Mouse (Mus musculus) MEL (cell line): ENCODE data around the gene BC025920. TPM values are rescaled to one million over a fixed set of nuclear protein-coding genes. Genes with fewer than 3 reads are reported as not detected.

Source experiments
- DNase-seq: peaks from one replicate; pipeline ENCODE4 v3.0.0; 2011; ENCODE audit warnings: low read depth, low spot score
- H3K27ac ChIP-seq: 2 replicates; pipeline ENCODE4 v1.5.1; 2012; ENCODE audit warnings: low read depth, mild to moderate bottlenecking, control low read depth, low read length, moderate library complexity; ENCODE audit not compliant: control insufficient read depth
- H3K27me3 ChIP-seq, 2 experiments: fragments of 150-350 bp in 1 of 2; sonication (generic) in 1 of 2; 2 replicates each; pipeline ENCODE4 v1.6.1; 2012; ENCODE audit warnings: low read length in 2 of 2, mild to moderate bottlenecking in 2 of 2, improper control_type of control experiment in 1 of 2, moderate library complexity in 1 of 2; ENCODE audit not compliant: insufficient read depth in 2 of 2, control insufficient read depth in 1 of 2
- H3K36me3 ChIP-seq, 2 experiments: 2 replicates each; pipeline ENCODE4 v1.6.1; 2012 to 2014; ENCODE audit warnings: low read length in 2 of 2, improper control_type of control experiment in 1 of 2, inconsistent platforms in 1 of 2, mild to moderate bottlenecking in 1 of 2; ENCODE audit not compliant: insufficient read depth in 2 of 2, control insufficient read depth in 1 of 2
- H3K4me1 ChIP-seq, 2 experiments: fragments of 150-350 bp in 1 of 2; sonication (generic) in 1 of 2; 2 replicates each; pipeline ENCODE4 v1.6.1; 2012; ENCODE audit warnings: low read length in 2 of 2, improper control_type of control experiment in 1 of 2, mild to moderate bottlenecking in 1 of 2; ENCODE audit not compliant: insufficient read depth in 2 of 2, control insufficient read depth in 1 of 2
- H3K4me3 ChIP-seq, 2 experiments: fragments of 150-350 bp in 1 of 2; sonication (generic) in 1 of 2; 2 replicates each; pipeline ENCODE4 v1.5.1; 2012; ENCODE audit warnings: low read depth in 2 of 2, low read length in 2 of 2, mild to moderate bottlenecking in 2 of 2, moderate library complexity in 2 of 2, control low read depth in 1 of 2, improper control_type of control experiment in 1 of 2; ENCODE audit not compliant: control insufficient read depth in 1 of 2, insufficient read depth in 1 of 2
- H3K79me2 ChIP-seq: 2 replicates; pipeline ENCODE4 v1.6.1; 2012; ENCODE audit warnings: mild to moderate bottlenecking, low read length, moderate library complexity; ENCODE audit not compliant: control insufficient read depth, poor library complexity, insufficient read depth
- H3K9ac ChIP-seq: 2 replicates; pipeline ENCODE4 v1.6.1; 2012; ENCODE audit warnings: low read depth, mild to moderate bottlenecking, control low read depth, low read length, moderate library complexity; ENCODE audit not compliant: control insufficient read depth, poor library complexity, severe bottlenecking
- H3K9me3 ChIP-seq: fragments of 150-350 bp; sonication (generic); replicated peaks from 2 replicates; pipeline ENCODE4 v1.6.1; 2012; ENCODE audit warnings: mild to moderate bottlenecking, low read length, improper control_type of control experiment, moderate library complexity; ENCODE audit not compliant: insufficient read depth
- BHLHE40 ChIP-seq: IDR thresholded peaks from 2 replicates; pipeline ENCODE4 v1.6.1; 2012; ENCODE audit warnings: low read depth, mild to moderate bottlenecking, inconsistent platforms, low read length, improper control_type of control experiment, borderline replicate concordance
- CHD1 ChIP-seq: IDR thresholded peaks from 2 replicates; pipeline ENCODE4 v1.6.1; 2012; ENCODE audit warnings: low read depth, mild to moderate bottlenecking, inconsistent platforms, low read length, improper control_type of control experiment
- CHD2 ChIP-seq: IDR thresholded peaks from 2 replicates; pipeline ENCODE4 v1.6.1; 2011; ENCODE audit warnings: low read length, improper control_type of control experiment
- CTCF ChIP-seq, 3 experiments: IDR thresholded peaks in 2 of 3; conservative IDR thresholded peaks in 1 of 3; 2 replicates each; pipeline ENCODE4 v1.5.1; 2011 to 2012; ENCODE audit warnings: low read length in 3 of 3, low read depth in 2 of 3, mild to moderate bottlenecking in 2 of 3, improper control_type of control experiment in 1 of 3, inconsistent platforms in 1 of 3, mixed read lengths in 1 of 3, moderate library complexity in 1 of 3; ENCODE audit not compliant: control insufficient read depth in 1 of 3, insufficient read depth in 1 of 3, poor library complexity in 1 of 3, severe bottlenecking in 1 of 3
- E2F4 ChIP-seq: IDR thresholded peaks from 2 replicates; pipeline ENCODE4 v1.6.1; 2011; ENCODE audit warnings: low read depth, low read length, improper control_type of control experiment, borderline replicate concordance
- ELF1 ChIP-seq: IDR thresholded peaks from 2 replicates; pipeline ENCODE4 v1.6.1; 2014; ENCODE audit warnings: low read depth, mild to moderate bottlenecking, inconsistent platforms, low read length, improper control_type of control experiment, moderate library complexity
- EP300 ChIP-seq, 2 experiments: IDR thresholded peaks; 2 replicates each; pipeline ENCODE4 v1.6.1; 2011; ENCODE audit warnings: improper control_type of control experiment in 2 of 2, low read length in 2 of 2, low read depth in 1 of 2, mild to moderate bottlenecking in 1 of 2
- ETS1 ChIP-seq: IDR thresholded peaks from 2 replicates; pipeline ENCODE4 v1.6.1; 2012; ENCODE audit warnings: low read depth, mild to moderate bottlenecking, inconsistent platforms, low read length, improper control_type of control experiment, moderate library complexity
- GABPA ChIP-seq: IDR thresholded peaks from 2 replicates; pipeline ENCODE4 v1.6.1; 2012; ENCODE audit warnings: low read depth, mild to moderate bottlenecking, inconsistent platforms, low read length, improper control_type of control experiment, moderate library complexity
- HCFC1 ChIP-seq: IDR thresholded peaks from 2 replicates; pipeline ENCODE4 v1.6.1; 2012; ENCODE audit warnings: low read depth, mild to moderate bottlenecking, inconsistent platforms, low read length, improper control_type of control experiment, moderate library complexity
- JUND ChIP-seq: IDR thresholded peaks from 2 replicates; pipeline ENCODE4 v1.6.1; 2011; ENCODE audit warnings: low read depth, mild to moderate bottlenecking, improper control_type of control experiment, low read length
- MAFK ChIP-seq: IDR thresholded peaks from 2 replicates; pipeline ENCODE4 v1.6.1; 2011; ENCODE audit warnings: low read depth, mild to moderate bottlenecking, low read length, improper control_type of control experiment, borderline replicate concordance
- MAZ ChIP-seq: IDR thresholded peaks from 2 replicates; pipeline ENCODE4 v1.6.1; 2012; ENCODE audit warnings: low read depth, mild to moderate bottlenecking, inconsistent platforms, low read length, improper control_type of control experiment
- MEF2A ChIP-seq: IDR thresholded peaks from 2 replicates; pipeline ENCODE4 v1.6.1; 2014; ENCODE audit warnings: low read depth, mild to moderate bottlenecking, inconsistent platforms, low read length, improper control_type of control experiment; ENCODE audit not compliant: poor library complexity, insufficient replicate concordance, severe bottlenecking; ENCODE audit errors: extremely low read depth
- MXI1 ChIP-seq: IDR thresholded peaks from 2 replicates; pipeline ENCODE4 v1.6.1; 2011; ENCODE audit warnings: mild to moderate bottlenecking, low read depth, low read length, improper control_type of control experiment
- MYC ChIP-seq: IDR thresholded peaks from 2 replicates; pipeline ENCODE4 v1.6.1; 2011; ENCODE audit warnings: low read depth, mild to moderate bottlenecking, low read length, improper control_type of control experiment, moderate library complexity
- NRF1 ChIP-seq: IDR thresholded peaks from 2 replicates; pipeline ENCODE4 v1.6.1; 2014; ENCODE audit warnings: low read depth, mild to moderate bottlenecking, inconsistent platforms, low read length, improper control_type of control experiment, moderate library complexity; ENCODE audit not compliant: poor library complexity, insufficient read depth, severe bottlenecking
- RAD21 ChIP-seq: IDR thresholded peaks from 2 replicates; pipeline ENCODE4 v1.6.1; 2011; ENCODE audit warnings: mild to moderate bottlenecking, low read depth, low read length, improper control_type of control experiment
- RCOR1 ChIP-seq: IDR thresholded peaks from 2 replicates; pipeline ENCODE4 v1.6.1; 2012; ENCODE audit warnings: low read depth, mild to moderate bottlenecking, inconsistent platforms, low read length, improper control_type of control experiment
- SIN3A ChIP-seq: IDR thresholded peaks from 2 replicates; pipeline ENCODE4 v1.6.1; 2012; ENCODE audit warnings: low read length, improper control_type of control experiment, inconsistent platforms
- SMC3 ChIP-seq: IDR thresholded peaks from 2 replicates; pipeline ENCODE4 v1.6.1; 2011; ENCODE audit warnings: low read depth, low read length, improper control_type of control experiment
- TAL1 ChIP-seq: IDR thresholded peaks from 2 replicates; pipeline ENCODE4 v1.6.1; 2012; ENCODE audit warnings: mild to moderate bottlenecking, inconsistent platforms, low read length, moderate library complexity, mixed read lengths
- TCF12 ChIP-seq: IDR thresholded peaks from 2 replicates; pipeline ENCODE4 v1.6.1; 2014; ENCODE audit warnings: low read depth, mild to moderate bottlenecking, inconsistent platforms, low read length, improper control_type of control experiment, moderate library complexity
- USF1 ChIP-seq: IDR thresholded peaks from 2 replicates; pipeline ENCODE4 v1.6.1; 2014; ENCODE audit warnings: low read depth, mild to moderate bottlenecking, inconsistent platforms, low read length, improper control_type of control experiment, moderate library complexity
- USF2 ChIP-seq, 2 experiments: IDR thresholded peaks; 2 replicates each; pipeline ENCODE4 v1.6.1; 2011 to 2012; ENCODE audit warnings: improper control_type of control experiment in 2 of 2, low read length in 2 of 2, borderline replicate concordance in 1 of 2, inconsistent platforms in 1 of 2, low read depth in 1 of 2, mild to moderate bottlenecking in 1 of 2; ENCODE audit not compliant: insufficient read depth in 1 of 2
- ZC3H11A ChIP-seq: IDR thresholded peaks from 2 replicates; pipeline ENCODE4 v1.6.1; 2012; ENCODE audit warnings: low read depth, mild to moderate bottlenecking, inconsistent platforms, low read length, improper control_type of control experiment
- ZKSCAN1 ChIP-seq: IDR thresholded peaks from 2 replicates; pipeline ENCODE4 v1.6.1; 2012; ENCODE audit warnings: low read depth, mild to moderate bottlenecking, inconsistent platforms, low read length, improper control_type of control experiment, moderate library complexity
- polyA plus RNA-seq, 2 experiments: library from polyadenylated mRNA; stranded (reverse) in 1 of 2; unstranded in 1 of 2; fragments of >175 nt in 1 of 2; fragments of >200 nt in 1 of 2; gene quantifications; 2 replicates each; pipeline versions ENCODE4 v1.2.1 to v1.2.4; 2012; ENCODE audit warnings: low replicate concordance in 2 of 2, low read depth in 1 of 2; ENCODE audit not compliant: insufficient read length in 2 of 2, insufficient read depth in 1 of 2, missing spikeins in 1 of 2
- total RNA-seq: library from RNA; depleted of rRNA; stranded (reverse); fragments of 300-350 nt; gene quantifications from 2 replicates; pipeline ENCODE4 v1.2.3, GENCODE M21; 2012

The BC025920 gene
- total and polyA plus RNA-seq, 3 experiments = 1.1 to 1.7 TPM; not detected in 1

- TF ChIP-seq MEF2A = no peak
- peak; percentile 57; the same call in 1 of the 2 replicates for TF ChIP-seq MAZ
- no peak for TF ChIP-seq CHD1
Measured at GRCm38 (mm10) chr10:81600738-81601203, 5.3 kb upstream of the BC025920 start, which contains the start of gene Tle6 (continued).

GRCm38 (mm10) chr10:81601396-81601905, 4.6 kb upstream of the BC025920 start:
- Histone ChIP-seq H3K4me3 (peak overlapping the region; percentile 58 to 87), H3K79me2 (no peaks in the 10 kb centered on the region; the same call in 1 of the 2 replicates), H3K4me1 (peaks cover 10 to 22% of the 10 kb centered on the region in 2 experiments), H3K9me3 (no peaks in the 10 kb centered on the region), H3K27ac (peak overlapping the region; percentile 58), H3K9ac (peak overlapping the region; percentile 71), H3K27me3 (no peaks in the 10 kb centered on the region), H3K36me3 (peaks cover 0 to 13% of the 10 kb centered on the region in 2 experiments; a peak in 2 of 4 replicates)
- no peak for DNase-seq
- TF ChIP-seq USF2 (IDR thresholded peaks at IDR 0.05; ENCODE audit: borderline replicate concordance in 1 of 2, insufficient read depth in 1 of 2, low read depth in 1 of 2, low read length in 2 of 2) (no peak), MYC (no peak), EP300 (IDR thresholded peaks at IDR 0.05; ENCODE audit: low read depth in 1 of 2, low read length in 2 of 2) (no peak), TAL1 (no peak), MEF2A (no peak), MAFK (no peak), E2F4 (no peak), ELF1 (no peak), ETS1 (no peak), NRF1 (no peak), SMC3 (no peak), BHLHE40 (no peak), TCF12 (no peak), ZKSCAN1 (no peak)

GRCm38 (mm10) chr10:81602741-81603151, 3.3 kb upstream of the BC025920 start:
- H3K9ac ChIP-seq = no peak overlapping the region
- peak; percentile 85 for DNase-seq
- no peak overlapping the region for H3K27ac ChIP-seq
- H3K4me3 ChIP-seq = no peak overlapping the region
- H3K4me1 ChIP-seq = peaks cover 12 to 25% of the 10 kb centered on the region in 2 experiments
- no peaks in the 10 kb centered on the region; the same call in 1 of the 2 replicates for H3K79me2 ChIP-seq
- no peaks in the 10 kb centered on the region for H3K27me3 ChIP-seq
- H3K36me3 ChIP-seq = peaks cover 0 to 18% of the 10 kb centered on the region in 2 experiments; a peak in 2 of 4 replicates
- H3K9me3 ChIP-seq = no peaks in the 10 kb centered on the region
- TF ChIP-seq USF1 = no peak
- TF ChIP-seq SMC3 = peak; percentile 39
- TF ChIP-seq JUND = peak; percentile 80
- peak; percentile 86 for TF ChIP-seq SIN3A
- TF ChIP-seq MAZ = peak; percentile 94
- peak in 2 of 3 experiments; percentile 79 to 80; a peak in 5 of 6 replicates for TF ChIP-seq CTCF (IDR thresholded peaks at IDR 0.05 in 2 of 3, conservative IDR thresholded peaks at IDR 0.05 in 1 of 3; ENCODE audit: control insufficient read depth in 1 of 3, insufficient read depth in 1 of 3, low read depth in 2 of 3, low read length in 3 of 3, poor library complexity in 1 of 3, severe bottlenecking in 1 of 3)
- peak; percentile 62 for TF ChIP-seq MXI1
- no peak for TF ChIP-seq GABPA
- no peak for TF ChIP-seq MYC
- TF ChIP-seq ZC3H11A = 0 out of 2 replicates have a peak, but pooled peaks have one; percentile 23
- no peak for TF ChIP-seq CHD1
- TF ChIP-seq BHLHE40 = 0 out of 2 replicates have a peak, but pooled peaks have one; percentile 24
- TF ChIP-seq CHD2 = no peak
- TF ChIP-seq RCOR1 = peak; percentile 46; the same call in 1 of the 2 replicates
- no peak for TF ChIP-seq E2F4
- peak; percentile 58; the same call in 1 of the 2 replicates for TF ChIP-seq HCFC1
- TF ChIP-seq RAD21 = peak; percentile 14; the same call in 1 of the 2 replicates
